Mouse (Mus musculus): ENCODE results near the gene Naaa. TPM values are rescaled to one million over a fixed set of nuclear protein-coding genes. Genes with fewer than 3 reads are reported as not detected.

Gene Naaa
- total RNA-seq (2015; ENCODE audit: low replicate concordance) (8.8 and 26.7 TPM in 2 replicates), total RNA-seq (2017; ENCODE audit: low replicate concordance) (7.8 and 8.3 TPM in 2 replicates)

DNA sequence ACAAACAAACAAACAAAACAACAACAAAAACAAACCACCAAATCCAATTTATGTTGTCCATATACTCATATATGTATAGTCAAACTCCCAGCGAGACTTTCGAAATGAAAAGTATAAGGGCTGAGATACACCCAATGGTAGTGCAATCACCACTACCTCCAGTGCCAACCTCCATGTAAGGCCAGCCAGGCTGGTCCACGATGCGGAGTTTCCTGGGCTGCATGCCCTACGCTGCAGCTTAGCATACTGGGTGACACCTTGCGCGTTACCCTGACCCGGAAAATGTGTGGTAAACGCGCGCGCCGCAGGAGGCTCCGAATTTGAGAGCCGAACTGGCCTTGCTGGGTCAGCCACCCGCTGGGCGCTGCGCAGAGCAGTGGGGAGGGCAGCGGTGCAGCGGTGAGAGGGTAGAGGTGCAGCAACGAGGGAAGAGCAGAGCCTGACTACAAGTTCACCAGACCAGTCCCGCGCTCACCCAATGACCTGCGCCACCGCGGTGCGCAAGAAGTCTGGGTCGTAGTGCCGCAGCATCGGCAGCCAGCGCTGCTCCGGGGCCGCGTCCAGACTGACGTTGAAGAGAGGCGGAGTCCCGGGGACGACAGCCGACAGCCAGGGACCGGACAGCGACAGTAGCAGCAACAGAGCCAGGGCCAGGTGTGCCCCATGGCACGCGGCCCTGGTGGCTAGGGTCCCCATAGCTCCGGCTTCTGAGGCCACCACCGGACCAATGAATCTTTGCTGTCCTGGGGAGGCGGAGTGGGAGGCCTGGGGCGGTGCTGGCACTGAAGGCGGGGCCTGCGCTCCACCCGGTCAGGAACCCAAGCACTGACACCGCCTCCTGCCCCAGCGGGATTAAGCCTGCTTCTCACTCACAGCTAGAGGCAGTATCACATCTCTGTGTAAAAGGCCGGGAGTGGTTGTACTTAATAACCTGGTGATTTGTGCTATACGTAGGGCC is at the start of gene Naaa:
TSS of gene Naaa (minus strand) at position 734 of the 958 bp plus-strand sequence.
- peak; percentile 90 for ATAC-seq (replicated peaks; ENCODE audit: low FRiP score, poor library complexity, severe bottlenecking)

DNA sequence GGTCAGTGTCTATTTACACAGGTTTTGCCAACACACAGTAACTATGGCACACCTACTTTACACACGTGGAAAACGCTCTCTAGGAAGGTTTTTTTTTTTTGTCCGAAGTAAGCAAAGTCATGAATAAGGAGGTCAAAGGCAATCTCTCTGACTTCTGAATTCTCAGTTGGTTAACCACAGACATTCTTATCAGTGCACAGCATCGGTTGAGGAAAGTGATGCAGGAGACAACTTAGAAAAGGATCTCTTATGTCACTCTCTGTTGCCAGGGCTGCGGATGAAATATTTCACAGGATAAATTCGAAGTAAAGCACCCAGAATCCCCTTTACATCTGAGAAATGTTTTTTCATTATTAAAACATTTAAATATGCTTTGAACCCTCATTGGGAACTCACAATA is 49.4 kb upstream of the Naaa start:
- ATAC-seq (replicated peaks; ENCODE audit: low FRiP score, poor library complexity, severe bottlenecking) = no peak

DNA sequence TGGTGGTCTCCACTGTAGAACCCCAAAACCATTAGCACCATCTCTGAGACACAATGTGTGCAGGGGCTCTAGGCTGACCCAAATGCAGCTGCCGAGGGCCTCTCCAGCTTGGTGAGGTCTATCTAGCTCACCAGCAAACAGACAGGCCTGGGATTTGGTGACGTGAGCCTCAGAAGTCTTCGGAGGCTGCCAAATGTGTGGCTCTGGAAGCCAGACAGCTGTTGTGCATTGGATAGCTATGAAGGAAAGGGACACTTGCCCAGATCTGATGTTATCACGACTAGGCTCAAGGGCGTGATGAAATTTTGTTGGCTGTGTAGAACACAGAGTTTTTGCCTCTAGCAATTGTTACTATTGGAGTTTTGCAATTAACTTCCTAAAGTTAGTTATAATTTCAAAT is 45.3 kb upstream of the Naaa start:
- ATAC-seq (replicated peaks; ENCODE audit: low FRiP score, poor library complexity, severe bottlenecking) = no peak

DNA sequence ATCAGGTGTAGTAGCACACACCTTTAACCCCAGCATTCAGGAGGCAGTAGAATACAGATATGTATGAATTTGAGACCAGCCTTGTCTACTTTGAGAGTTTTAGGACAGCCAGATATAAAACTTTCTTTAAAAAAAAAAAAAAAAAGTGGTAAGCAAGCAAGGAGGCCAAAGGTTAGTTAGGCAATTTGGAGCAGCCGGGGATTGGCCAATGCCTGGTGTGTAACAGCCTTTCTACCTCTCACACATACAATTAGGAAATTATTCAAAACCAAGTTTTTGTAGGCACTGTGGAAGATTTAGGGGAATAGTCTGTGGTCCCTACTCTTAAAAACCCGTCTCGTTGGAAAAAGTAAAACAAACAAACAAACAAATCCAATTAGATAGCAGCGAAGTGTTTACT is 44.6 kb upstream of the Naaa start:
- no peak for ATAC-seq (replicated peaks; ENCODE audit: low FRiP score, poor library complexity, severe bottlenecking)

DNA sequence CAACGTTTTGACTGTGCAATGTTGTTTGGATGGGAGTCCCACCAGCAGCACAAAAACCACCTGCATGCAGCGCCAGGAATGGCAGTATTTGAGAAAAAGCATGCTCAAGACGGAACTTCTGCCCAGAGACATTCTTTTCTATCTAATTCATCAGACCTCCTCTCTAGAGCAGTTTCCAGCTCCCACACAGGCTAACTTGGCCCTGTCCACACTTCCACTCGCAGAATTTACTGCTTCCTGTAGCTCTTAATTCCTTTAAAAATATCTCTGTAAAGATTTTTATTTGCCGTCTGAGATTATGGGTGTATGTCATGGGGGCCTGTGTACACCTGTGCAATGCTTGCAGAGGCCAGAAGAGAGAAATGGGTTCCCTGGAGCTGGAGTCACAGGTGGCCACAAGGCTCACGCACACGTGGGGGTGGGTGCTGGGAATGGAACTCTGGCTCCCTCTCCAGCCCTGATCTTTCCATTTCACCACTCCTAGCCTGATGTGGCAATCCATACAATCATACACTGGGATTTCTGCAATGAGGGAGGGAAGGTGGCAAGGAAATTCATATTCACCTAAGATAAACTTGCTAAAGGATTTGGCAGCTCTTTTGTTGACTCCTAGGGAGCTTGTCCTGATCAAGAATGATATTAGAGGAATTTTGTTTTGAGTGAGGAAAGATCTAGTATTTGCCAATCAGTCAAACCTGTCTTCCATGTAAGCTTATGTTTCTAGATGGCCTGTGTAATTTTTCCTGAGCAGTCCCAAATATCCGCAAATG is 43.8 kb upstream of the Naaa start:
- no peak for ATAC-seq (replicated peaks; ENCODE audit: low FRiP score, poor library complexity, severe bottlenecking)

DNA sequence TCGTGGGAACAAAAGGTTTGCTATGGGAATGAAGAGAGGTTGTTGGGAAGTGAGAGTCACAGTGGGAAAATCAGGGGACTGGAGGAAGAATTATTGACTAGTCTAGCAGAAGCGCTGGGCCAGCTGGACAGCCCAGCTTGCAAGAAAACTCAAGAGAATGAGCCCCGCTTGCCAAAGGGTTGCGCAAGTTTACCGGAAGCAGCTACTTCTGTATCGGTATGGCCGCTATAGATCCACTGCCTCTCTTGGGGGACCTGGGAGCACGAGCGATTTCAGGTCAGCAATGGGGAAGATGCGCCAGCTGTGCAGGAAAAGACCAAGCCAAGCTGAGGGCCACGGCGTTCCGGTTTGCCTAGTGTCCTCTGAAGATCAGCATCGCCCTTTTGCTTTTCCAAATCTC is 40.6 kb upstream of the Naaa start:
- no peak for ATAC-seq (replicated peaks; ENCODE audit: low FRiP score, poor library complexity, severe bottlenecking)

DNA sequence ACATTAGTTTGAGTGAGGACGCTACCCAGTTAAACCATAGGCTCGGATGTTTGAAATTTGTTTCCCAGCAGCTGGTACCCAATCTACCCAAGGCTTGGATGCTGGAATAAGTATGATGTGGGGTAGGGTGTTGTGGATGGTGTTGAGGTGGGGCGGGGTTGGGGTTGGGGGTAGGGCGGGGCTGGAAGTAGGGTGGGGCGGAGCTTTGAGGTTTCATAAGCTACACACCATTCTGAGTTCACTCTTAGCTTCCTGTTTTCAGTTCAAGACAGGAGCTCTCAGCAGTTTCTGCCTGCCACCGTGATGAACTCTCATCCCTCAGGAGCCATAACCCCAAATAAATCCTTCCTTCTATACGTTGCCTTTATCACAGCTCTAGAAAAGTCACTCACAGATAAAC is 40.1 kb upstream of the Naaa start:
- no peak for ATAC-seq (replicated peaks; ENCODE audit: low FRiP score, poor library complexity, severe bottlenecking)

DNA sequence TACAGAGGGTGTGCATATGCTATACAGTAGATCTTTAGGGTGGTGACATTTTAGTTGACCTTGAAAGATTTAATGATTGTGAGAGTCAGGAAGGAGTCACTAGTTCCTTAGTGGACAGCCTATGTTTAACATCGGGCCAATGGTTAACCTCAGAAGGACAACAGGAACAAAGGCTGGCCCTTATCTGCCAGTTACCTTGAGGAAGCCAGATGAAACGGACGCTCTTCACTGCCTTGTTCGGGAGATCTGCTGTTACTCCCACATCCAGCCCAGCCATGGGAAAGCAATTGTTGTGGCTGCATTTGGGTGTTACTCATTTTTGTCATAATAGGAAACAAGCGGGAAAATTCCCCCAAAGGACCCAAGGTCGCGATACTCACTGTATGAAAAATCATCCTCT is 35.8 kb upstream of the Naaa start:
- ATAC-seq (replicated peaks; ENCODE audit: low FRiP score, poor library complexity, severe bottlenecking) = no peak

DNA sequence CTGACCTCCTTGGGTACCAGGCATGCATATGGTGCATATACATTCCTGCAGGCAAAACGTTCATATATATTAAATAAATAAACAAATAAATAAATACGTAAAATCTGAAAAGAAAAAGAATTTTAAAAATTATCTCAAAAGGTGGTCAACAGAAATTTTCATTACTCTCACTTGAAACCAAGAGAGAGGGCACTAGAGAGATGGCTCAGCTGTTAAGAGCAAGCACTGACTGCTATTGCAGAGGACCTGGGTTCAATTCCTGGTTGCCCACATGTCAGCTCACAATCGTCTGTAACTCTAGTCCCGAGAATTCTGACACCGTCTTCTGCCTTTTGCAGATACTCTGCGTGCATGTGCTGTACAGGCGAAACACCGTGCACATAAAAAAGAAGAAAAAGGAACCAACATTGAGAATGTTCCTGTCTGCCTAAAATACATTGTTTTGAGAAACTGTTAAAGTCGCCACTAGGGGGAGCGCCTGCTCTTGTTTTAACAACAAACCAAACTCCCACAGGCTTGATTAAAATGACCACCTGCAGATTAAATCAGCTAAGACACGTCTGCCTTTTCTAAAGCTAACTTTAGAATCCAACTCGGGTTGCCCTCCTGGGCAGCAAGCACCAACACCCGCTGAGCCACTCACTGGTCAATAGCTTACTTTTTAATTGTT is 34.2 kb upstream of the Naaa start:
- ATAC-seq (replicated peaks; ENCODE audit: low FRiP score, poor library complexity, severe bottlenecking) = no peak

DNA sequence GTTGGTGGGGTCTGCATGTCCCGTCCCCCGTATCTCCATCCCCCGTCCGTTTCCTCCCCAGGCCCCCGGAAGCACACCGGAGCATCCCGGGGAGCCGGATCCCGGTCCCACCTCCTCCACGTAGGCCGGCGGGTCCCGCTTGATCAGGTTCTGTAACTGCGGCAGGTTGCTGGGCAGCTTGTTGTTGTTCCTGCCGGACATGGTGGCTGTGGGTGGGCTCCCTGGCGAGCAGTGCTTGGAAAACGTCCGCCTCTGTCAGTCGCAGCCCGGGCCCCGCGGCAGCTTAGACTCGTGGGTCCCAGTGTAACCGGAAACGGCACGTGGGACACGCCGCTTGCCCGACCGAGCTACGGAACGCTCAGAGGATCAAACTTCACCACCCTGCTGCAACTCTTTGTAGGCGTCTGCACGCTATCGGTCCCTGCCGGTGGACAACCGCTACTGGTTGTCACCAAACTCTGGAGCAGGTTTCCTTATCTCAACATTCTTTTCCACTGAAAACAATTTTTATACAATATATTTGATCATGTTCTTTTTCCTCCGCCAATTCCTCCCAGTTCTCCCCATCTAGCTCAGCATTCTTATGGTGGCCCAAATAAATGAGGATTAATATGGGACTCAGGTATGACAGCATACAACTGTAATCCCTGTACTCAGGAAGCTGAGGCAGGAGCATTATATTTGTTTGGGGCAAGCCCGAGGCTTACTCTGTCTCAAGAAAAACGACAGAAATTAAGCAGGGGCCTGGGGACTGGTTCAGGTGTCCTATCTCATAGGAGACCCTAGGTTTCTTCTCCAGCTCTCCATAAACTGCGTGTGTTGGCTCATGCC is 31.9 kb upstream of the Naaa start, which contains the start of gene Sdad1:
TSS of gene Sdad1 (minus strand) at position 799 of the 831 bp plus-strand sequence.
- peak; percentile 87 for ATAC-seq (replicated peaks; ENCODE audit: low FRiP score, poor library complexity, severe bottlenecking)

DNA sequence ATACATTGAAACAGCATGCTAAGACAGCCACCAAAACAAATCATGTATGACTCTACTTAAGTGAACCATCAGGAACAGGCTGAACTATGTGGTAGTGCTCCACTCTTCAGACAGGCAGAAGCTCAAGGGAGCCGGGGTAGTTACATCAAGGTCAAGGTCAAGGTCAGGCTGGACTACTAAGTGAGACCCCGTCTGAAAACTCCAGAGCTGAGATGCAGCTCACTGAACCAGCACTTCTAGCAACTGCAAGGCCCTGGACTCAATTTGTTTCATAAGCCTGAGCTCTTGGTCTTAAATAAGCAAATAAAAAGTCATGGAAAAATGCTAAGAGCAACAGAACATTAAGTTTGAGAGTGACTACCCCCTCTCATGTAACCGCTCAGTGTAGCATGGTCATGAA is 26.3 kb upstream of the Naaa start:
- no peak for ATAC-seq (replicated peaks; ENCODE audit: low FRiP score, poor library complexity, severe bottlenecking)

DNA sequence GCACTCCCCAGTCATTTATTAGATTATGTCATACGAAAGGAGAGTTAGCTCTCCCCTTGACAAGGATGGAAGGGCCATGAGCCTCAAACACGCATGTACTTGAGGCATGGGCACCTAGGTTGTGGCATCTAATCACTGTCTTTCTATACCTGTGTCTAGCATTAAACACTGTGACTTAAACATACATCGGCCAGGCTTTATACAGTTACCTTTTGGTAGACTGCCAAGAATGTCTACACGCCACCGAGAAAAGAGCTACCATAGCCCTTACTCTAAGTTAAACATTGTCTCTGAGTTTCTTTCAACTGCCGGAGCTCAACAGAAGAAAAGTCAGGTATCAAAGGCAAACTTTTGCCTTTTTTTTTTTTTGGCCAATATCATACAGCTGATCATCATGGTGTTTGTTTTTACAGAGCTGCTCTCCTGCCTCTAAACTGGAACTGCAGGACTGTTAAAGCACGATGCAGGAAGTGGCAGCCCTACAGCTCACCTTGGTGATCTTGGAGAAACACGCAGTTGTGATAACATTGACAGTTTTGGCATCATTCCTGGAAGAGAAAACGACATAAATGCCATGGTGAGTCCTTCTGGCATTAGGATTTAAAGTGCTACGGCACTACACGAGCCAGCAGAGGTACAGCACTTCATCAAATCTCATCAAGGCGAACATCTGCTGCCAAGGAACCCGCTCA is 24.3 kb upstream of the Naaa start:
- ATAC-seq (replicated peaks; ENCODE audit: low FRiP score, poor library complexity, severe bottlenecking) = no peak

DNA sequence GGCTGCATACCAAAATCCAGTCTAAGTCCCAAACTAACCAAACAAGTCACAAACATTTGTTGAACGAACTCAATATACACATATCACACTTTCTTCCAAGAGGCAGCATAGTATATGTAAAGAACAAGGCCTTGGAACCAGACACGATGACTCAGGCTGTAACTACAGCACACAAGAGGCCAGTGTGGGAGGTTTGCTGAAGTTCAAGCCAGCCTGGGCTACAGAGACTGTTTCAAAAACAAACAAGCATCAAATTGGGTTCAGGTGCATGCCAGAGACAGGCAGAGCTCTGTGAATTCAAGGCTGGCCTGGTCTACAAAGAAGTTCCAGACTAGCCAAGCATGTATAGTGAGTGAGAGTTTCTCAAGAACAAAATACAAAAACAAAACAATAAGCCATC is 16.6 kb upstream of the Naaa start:
- ATAC-seq (replicated peaks; ENCODE audit: low FRiP score, poor library complexity, severe bottlenecking) = no peak

DNA sequence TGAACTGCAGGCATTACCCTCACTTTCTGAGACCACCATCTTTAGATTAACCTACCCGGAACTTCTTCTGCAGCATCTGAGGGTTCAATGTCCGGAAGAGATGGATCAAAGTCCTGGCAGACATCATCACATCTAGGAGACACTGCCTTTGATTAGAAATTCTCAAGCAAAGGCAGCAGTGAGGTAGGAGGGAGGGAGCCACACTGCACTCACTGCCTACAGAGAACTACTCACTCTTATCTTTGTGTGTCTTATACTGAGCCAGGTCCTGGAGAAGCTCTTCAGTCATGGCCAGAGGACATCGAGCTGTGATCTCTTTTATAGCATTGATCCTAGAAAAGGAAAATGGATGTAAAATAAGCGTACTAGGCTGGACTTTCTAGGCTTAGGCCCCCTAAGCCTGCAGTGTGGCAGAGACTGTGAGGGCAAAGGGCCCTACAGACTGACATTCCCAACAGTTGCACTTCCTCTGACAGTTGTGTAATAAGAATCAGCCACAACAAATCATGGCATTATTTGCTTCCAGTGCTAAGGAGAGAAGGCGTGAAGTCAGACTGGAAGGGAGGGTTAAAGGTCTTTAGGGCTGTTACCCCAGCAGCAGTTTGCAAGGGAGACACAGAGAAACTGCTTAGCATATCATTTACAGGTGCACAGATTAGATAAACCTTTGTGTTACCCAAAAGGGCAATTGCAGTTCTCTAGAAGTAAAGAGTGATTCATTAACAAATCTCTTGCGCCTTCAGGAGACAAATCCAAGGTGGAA is 13.9 kb upstream of the Naaa start:
- no peak for ATAC-seq (replicated peaks; ENCODE audit: low FRiP score, poor library complexity, severe bottlenecking)

DNA sequence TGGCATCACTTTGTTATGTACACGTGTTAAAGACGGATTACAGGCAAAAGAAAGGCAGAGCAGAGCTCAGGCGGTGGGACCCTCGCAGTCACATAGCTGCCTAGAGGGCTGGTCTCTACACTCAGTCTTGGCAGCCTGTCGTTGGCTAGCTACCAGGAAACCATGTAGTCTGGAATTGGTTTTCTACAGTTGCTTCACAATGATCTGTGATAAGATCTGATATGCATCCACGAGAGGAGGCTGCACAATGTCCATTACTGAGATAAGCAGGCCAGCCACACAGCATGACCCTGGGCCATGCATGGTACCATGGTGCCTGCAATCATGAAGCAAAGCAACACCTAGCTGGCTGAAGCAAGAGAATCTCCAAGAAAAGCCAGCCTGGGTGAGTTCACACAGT is 9.9 kb upstream of the Naaa start:
- no peak for ATAC-seq (replicated peaks; ENCODE audit: low FRiP score, poor library complexity, severe bottlenecking)

DNA sequence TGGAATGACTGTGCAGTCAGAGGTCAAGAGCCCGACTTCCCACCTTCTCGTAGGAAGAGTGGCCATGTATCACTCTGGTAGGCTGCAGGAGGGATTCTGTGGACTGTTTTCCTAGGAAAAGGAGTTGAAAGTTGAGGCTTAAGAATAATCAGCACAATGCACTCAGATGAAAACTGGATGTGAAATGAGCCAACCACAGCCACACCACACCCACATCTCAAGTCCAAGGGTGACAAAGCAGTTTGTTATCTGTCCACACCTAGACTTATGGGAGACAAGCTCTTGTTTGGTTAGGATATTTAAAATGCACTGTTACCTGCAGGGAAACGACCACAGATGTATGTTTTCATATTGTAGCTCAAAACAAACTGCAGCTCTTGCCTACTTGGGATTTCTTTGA is 5.1 kb upstream of the Naaa start:
- ATAC-seq (replicated peaks; ENCODE audit: low FRiP score, poor library complexity, severe bottlenecking) = peak; percentile 65

DNA sequence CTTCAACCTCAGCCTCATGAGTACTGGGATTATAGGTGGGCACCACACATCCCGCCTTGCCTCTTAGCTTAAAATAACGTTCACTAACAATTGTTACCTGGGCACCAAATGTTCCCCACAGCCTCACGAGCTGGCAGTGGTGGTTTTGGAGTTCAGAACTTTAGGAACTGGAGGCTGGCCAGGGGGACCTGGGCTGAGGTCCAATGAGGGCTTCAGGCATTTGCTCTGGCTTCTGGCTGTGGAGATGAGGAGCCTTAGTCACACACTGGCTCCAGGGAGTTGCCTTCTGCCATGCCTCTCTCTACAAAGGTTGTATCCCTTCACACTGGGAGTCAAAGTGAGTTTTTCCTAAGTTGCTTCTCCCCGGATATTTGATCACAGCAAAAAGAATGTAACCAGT is 4.6 kb upstream of the Naaa start:
- no peak for ATAC-seq (replicated peaks; ENCODE audit: low FRiP score, poor library complexity, severe bottlenecking)

DNA sequence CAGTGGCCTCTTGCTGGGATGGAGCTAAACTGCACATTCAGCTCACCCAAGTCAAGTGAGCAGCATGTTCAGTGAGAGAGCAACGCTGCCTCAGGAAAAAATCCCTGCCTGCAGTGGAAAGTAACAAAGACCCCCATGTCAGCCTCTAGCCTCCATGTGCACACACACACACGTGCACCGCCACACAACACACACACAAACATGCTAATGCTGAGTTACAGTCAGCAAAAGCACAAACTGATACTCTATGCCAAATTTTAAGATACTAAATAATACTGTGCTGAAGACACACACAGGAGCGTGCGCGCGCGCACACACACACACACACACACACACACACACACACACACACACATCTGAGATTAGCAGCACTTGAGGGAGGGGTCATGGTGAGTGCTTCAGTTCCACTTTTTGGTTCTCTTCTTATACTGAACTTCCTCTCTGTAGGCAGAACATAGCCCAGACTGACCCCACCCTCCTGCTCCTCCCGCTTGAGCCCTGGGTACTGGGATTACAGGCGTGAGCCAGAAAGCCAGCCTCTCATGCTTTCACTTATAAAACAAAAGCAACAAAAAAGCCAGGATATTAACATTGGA is 1.1 kb upstream of the Naaa start:
- ATAC-seq (replicated peaks; ENCODE audit: low FRiP score, poor library complexity, severe bottlenecking) = no peak
